Mouse (Mus musculus): ENCODE results near the gene Ttc23.

Ttc23 gene

GRCm38 (mm10) chr7:67644833-67645680 is 2.2 kb upstream of the Ttc23 start, which contains the start of gene Lrrc28:
Lrrc28 (minus strand) TSS chr7:67645268.
- DNase-seq (ENCODE audit: extremely low spot score): peak; percentile 100

GRCm38 (mm10) chr7:67645681-67646014 is 1.6 kb upstream of the Ttc23 start:
- no peak for DNase-seq (ENCODE audit: extremely low spot score)

GRCm38 (mm10) chr7:67646131-67646530 is 1.1 kb upstream of the Ttc23 start:
- no peak for DNase-seq (ENCODE audit: extremely low spot score)

GRCm38 (mm10) chr7:67648376-67648775 is 1.2 kb downstream of the Ttc23 start:
- no peak for DNase-seq (ENCODE audit: extremely low spot score)

GRCm38 (mm10) chr7:67652211-67652610 is 5.0 kb downstream of the Ttc23 start:
- no peak for DNase-seq (ENCODE audit: extremely low spot score)

GRCm38 (mm10) chr7:67654668-67655067 is 7.5 kb downstream of the Ttc23 start:
- no peak for DNase-seq (ENCODE audit: extremely low spot score)

GRCm38 (mm10) chr7:67655186-67655585 is 8.0 kb downstream of the Ttc23 start:
- DNase-seq (ENCODE audit: extremely low spot score): peak; percentile 35

GRCm38 (mm10) chr7:67658110-67658509 is 10.9 kb downstream of the Ttc23 start:
- DNase-seq (ENCODE audit: extremely low spot score): no peak

- no peak for DNase-seq (ENCODE audit: extremely low spot score)
These were observed 15.2 kb downstream of the Ttc23 start for GRCm38 (mm10) chr7:67662424-67662823.

- DNase-seq (ENCODE audit: extremely low spot score): no peak
These were observed 16.9 kb downstream of the Ttc23 start for GRCm38 (mm10) chr7:67663981-67664694.

- no peak for DNase-seq (ENCODE audit: extremely low spot score)
These were observed 23.8 kb downstream of the Ttc23 start for GRCm38 (mm10) chr7:67670965-67671364.

- DNase-seq (ENCODE audit: extremely low spot score): peak; percentile 84
These were observed 25.4 kb downstream of the Ttc23 start for GRCm38 (mm10) chr7:67672650-67673049.

- DNase-seq (ENCODE audit: extremely low spot score): no peak
These were observed 26.4 kb downstream of the Ttc23 start for GRCm38 (mm10) chr7:67673656-67674055.

GRCm38 (mm10) chr7:67678878-67679499 is 31.8 kb downstream of the Ttc23 start:
- DNase-seq (ENCODE audit: extremely low spot score): no peak

- DNase-seq (ENCODE audit: extremely low spot score): no peak
These were observed 33.9 kb downstream of the Ttc23 start for GRCm38 (mm10) chr7:67681078-67681477.

- no peak for DNase-seq (ENCODE audit: extremely low spot score)
These were observed 35.8 kb downstream of the Ttc23 start for GRCm38 (mm10) chr7:67683006-67683405.

- DNase-seq (ENCODE audit: extremely low spot score): no peak
These were observed 39.3 kb downstream of the Ttc23 start for GRCm38 (mm10) chr7:67686545-67686944.

GRCm38 (mm10) chr7:67688281-67688680 is 41.1 kb downstream of the Ttc23 start:
- no peak for DNase-seq (ENCODE audit: extremely low spot score)

GRCm38 (mm10) chr7:67689793-67690192 is 42.6 kb downstream of the Ttc23 start:
- DNase-seq (ENCODE audit: extremely low spot score): no peak

GRCm38 (mm10) chr7:67691036-67691435 is 43.8 kb downstream of the Ttc23 start:
- DNase-seq (ENCODE audit: extremely low spot score): no peak

- no peak for DNase-seq (ENCODE audit: extremely low spot score)
These were observed 44.9 kb downstream of the Ttc23 start for GRCm38 (mm10) chr7:67692141-67692540.

GRCm38 (mm10) chr7:67692791-67693538 is 45.8 kb downstream of the Ttc23 start:
- DNase-seq (ENCODE audit: extremely low spot score): no peak

Data from embryo, embryonic 9.5 days (tissue).